Mouse (Mus musculus) adrenal gland, adult 18-20 months (tissue): ENCODE measurements around the gene Nol12. TPM values are rescaled to one million over a fixed set of nuclear protein-coding genes. Genes with fewer than 3 reads are reported as not detected.

Source experiments
- DNase-seq, 2 experiments: peaks; one replicate each; pipeline ENCODE4 v3.0.0; 2021 to 2022; ENCODE audit warnings: low spot score in 2 of 2
- long read RNA-seq, 2 experiments: library from polyadenylated mRNA; stranded (forward); transcript quantifications; one replicate each; pipeline ENCODE4 v2.0.0; 2021
- total RNA-seq, 2 experiments: library from RNA; stranded (reverse); gene quantifications; 1 replicate in 1 of 2; 2 replicates in 1 of 2; pipeline ENCODE4 v1.2.3; 2021

Gene Nol12
- 10 to 100 TPM; 41.2 to 47.0 TPM for total RNA-seq
- long read RNA-seq, experiment 1, transcript Nol12-203 (6 exons, 3,721 nt): major isoform, 10 of 21 reads
- long read RNA-seq, experiment 1, partial matches to known transcripts: 0 of 21 reads
- long read RNA-seq, experiment 1, other reads (novel, unspliced or antisense): 11 of 21 reads
- long read RNA-seq, experiment 2, transcript Nol12-203 (6 exons, 3,721 nt): major isoform, 23 of 45 reads
- long read RNA-seq, experiment 2, partial matches to known transcripts: 4 of 45 reads
- long read RNA-seq, experiment 2, other reads (novel, unspliced or antisense): 18 of 45 reads

DNA sequence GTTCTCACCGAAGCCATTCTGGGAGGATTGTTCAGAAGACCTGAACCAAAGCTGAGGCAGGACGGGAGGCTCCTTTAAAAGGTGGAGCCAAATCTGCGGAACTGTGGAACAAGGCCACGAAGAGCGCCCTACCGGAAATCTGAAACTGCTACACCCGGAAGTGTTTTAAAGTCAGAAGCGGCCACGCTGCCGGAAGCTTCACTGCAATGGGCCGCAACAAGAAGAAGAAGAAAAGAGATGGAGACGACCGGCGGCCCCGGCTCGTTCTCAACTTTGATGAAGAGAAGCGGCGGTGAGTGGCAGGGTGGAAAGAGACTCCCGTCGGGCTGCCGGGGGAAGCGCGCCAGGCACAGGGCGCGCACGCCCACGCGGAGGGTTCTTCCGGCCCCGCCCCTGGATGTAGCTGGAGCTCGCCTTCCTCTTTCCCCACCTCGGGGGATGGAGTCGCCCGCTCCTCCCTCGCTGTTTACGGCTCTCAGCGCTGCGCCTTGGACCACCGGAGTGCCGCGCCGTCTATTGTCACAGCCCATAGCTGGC lies at the start of gene Nol12:
TSS of gene Nol12 (plus strand) at position 150 of the 537 bp plus-strand sequence.
- DNase-seq: peak; percentile 72 to 76

- DNase-seq: no peak
Measured at GRCm38 (mm10) chr15:78889401-78889853, 45.3 kb upstream of the Nol12 start.

DNA sequence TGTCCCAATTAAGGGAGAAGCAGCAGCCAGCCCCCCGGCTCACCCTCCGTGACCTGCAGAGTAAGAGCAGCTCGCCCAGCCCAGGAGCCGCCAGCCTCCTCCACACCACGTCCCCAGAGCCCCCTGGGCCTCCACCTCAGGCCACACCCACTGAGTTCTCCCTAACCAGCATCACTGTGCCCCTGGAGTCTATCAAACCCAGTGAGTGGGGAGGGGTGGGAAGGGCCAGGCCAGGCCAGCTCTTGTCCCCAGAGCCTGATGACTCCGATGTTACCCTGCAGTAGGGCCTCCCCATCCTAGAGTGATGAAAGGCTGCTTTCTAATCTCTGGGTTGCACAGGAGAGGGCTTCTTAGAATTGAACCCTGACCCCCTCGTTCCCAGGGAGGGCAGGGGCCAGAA lies 42.3 kb upstream of the Nol12 start:
- no peak for DNase-seq

- no peak for DNase-seq
Measured at GRCm38 (mm10) chr15:78894726-78895125, 40.0 kb upstream of the Nol12 start.

GRCm38 (mm10) chr15:78895741-78896140 lies 39.0 kb upstream of the Nol12 start:
- no peak for DNase-seq

- DNase-seq: no peak
Measured at GRCm38 (mm10) chr15:78896149-78896548, 38.6 kb upstream of the Nol12 start.

DNA sequence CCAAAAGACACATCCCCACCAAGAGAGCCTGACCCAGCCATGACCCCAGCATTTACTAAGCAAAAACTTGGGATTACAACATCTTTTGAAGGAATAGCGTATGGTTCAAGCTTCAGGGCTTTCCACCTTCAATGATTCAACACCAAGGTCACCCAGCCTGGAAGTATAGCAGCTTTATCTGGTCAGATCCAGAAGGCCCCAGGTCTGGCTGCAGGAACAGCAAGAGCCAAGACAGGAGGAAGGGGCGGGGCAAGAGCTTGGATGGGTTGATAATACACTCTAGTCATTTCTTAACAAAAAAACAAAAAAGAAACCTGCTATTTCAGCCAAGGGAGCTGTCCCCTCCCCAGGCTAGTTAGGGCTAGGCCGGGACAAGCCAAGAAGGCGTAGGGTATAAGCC lies 37.2 kb upstream of the Nol12 start:
- no peak for DNase-seq

DNA sequence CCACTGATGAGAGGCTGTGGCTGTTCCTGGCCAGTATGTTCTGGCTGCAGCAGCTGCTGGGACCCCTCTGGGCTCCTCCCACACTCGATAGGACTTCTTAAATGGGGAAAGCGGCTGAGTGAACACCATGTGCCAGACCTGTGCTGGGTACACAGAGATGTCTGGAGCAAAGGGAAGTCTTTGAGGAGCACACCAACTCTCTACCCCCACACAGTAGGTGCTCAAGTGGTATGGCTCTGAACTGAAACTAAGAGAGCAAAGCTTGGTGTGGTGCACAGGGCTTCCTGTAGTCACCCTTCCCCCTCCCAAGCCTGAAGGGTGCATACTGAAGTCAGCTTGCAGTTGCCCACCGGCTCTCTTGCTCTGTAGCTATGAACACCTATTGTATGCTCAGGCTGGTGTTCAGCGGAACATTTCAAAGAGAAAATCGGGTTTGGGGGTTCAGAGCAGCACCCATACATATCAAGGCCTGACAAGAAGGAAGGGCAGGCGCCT lies 36.2 kb upstream of the Nol12 start:
- DNase-seq: no peak

GRCm38 (mm10) chr15:78899409-78899739 lies 35.4 kb upstream of the Nol12 start, which contains the start of gene Gm49510:
Gm49510 (plus strand) TSS chr15:78899667.
- DNase-seq: no peak

DNA sequence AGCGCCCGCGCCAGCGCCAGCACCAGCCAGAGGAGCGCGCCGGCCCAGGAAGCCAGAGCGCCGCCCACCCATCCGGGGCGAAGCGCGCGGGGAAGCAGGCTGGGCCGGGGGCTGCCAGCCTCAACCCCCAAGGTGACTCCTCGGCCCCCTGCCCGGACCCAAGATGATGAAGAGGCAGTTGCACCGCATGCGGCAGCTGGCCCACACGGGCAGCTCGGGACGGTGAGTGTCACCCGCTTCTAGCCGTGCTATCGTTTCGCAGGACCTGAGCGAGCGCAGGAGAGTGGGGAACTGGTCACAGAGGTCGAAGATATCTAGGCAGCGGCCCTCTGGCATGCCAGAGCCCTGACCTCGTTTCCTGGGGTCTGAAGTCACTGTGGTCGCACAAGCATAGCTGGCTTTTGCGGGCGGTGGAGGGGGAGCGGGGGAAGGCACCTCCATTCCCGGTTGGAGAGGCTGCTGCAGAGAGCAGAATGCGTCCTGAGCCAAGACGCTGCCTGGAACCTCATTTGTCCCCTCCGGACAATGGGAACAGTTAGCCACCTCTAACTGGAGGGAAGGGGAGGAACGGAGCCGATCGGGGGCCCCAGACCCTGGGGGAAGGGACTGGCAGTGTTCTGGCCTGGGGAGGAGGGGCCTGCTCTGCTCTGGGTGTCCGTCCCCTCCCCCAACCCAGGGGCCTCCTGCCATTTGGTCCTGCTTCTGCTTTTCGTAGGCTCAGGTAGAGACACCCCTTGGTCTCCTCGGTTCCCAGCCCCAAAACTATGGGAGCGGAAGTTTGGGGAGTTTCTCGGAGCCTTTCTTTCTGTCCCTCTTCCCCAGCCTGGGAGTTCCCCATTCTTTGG lies 34.8 kb upstream of the Nol12 start, which contains the start of gene Sh3bp1:
TSS of gene Sh3bp1 (plus strand) at position 29 of the 845 bp plus-strand sequence.
- peak; percentile 37 to 67 for DNase-seq

- DNase-seq: no peak
Measured at GRCm38 (mm10) chr15:78900585-78901421, 33.9 kb upstream of the Nol12 start.

DNA sequence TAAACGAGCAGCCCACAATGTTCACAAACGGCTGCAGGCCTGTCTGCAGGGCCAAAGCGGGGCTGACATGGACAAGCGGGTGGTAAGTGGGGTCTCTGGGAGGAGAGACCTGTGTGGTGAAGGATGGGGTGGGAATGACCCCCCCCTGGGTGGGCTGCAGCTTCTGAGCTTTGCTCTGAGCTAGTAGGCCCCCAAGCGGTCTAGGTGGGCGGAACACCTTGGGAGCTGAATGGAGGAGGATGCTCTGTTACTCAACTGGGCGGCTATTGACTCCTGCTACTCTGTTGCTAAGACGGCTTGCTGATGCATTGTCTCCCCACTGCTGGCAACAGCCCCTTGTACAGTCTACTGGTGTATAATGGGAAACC lies 33.3 kb upstream of the Nol12 start:
- no peak for DNase-seq

- DNase-seq: peak; percentile 83 to 87
Measured at GRCm38 (mm10) chr15:78903243-78903642, 31.5 kb upstream of the Nol12 start.

GRCm38 (mm10) chr15:78908399-78908798 lies 26.3 kb upstream of the Nol12 start:
- no peak for DNase-seq

GRCm38 (mm10) chr15:78908982-78909381 lies 25.8 kb upstream of the Nol12 start:
- DNase-seq: no peak

GRCm38 (mm10) chr15:78912040-78912439 lies 22.7 kb upstream of the Nol12 start:
- no peak for DNase-seq

DNA sequence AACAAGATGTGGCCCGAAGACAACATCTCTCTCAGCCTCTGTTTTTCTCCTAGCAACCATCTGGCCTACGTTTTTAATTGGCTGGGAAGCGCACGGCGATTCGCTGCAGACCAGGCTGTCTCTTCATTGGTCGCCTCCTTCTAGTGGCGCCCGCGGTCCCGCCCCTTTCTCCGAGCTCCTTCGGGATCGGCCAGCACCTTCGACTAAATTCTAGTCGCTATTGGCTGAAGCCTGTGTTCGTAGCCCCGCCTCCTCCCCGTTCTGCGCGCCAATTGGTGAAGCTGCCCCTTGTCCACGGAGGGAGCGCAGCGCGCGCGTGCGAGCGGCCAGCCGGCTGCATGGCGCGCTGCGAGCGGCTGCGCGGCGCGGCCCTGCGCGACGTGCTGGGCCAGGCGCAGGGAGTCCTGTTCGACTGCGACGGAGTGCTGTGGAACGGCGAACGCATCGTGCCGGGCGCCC lies 21.1 kb upstream of the Nol12 start, which contains the start of gene Pdxp:
TSS of gene Pdxp (plus strand) at position 288 of the 459 bp plus-strand sequence.
- peak; percentile 79 to 80 for DNase-seq

GRCm38 (mm10) chr15:78914091-78914822 lies 20.5 kb upstream of the Nol12 start:
- peak in 1 of 2 experiments; percentile 31 for DNase-seq

GRCm38 (mm10) chr15:78914823-78915659 lies 19.7 kb upstream of the Nol12 start:
- DNase-seq: no peak
